Mouse (Mus musculus) lung, adult 2 months (tissue): ENCODE data around the gene Ppp1r9b. TPM values are rescaled to one million over a fixed set of nuclear protein-coding genes. Genes with fewer than 3 reads are reported as not detected.

ENCODE experiments used
- DNase-seq: peaks from one replicate; pipeline ENCODE4 v3.0.0; 2022
- H3K4me1 ChIP-seq: fragments of 200-500 bp; 2 replicates; pipeline ENCODE4 v1.6.1; 2011; ENCODE audit warnings: low read length; ENCODE audit not compliant: control insufficient read depth, insufficient read depth
- H3K4me3 ChIP-seq: fragments of 200-500 bp; replicated peaks from 2 replicates; pipeline ENCODE3; 2011; ENCODE audit warnings: low read depth, mild to moderate bottlenecking, control low read depth, low read length; ENCODE audit errors: extremely low read depth
- CTCF ChIP-seq: fragments of 200-500 bp; IDR thresholded peaks from 2 replicates; pipeline ENCODE4 v1.5.1; 2011; ENCODE audit warnings: mild to moderate bottlenecking, low read length, control low read depth; ENCODE audit not compliant: insufficient read depth
- POLR2A ChIP-seq: fragments of 200-500 bp; IDR thresholded peaks from 2 replicates; pipeline ENCODE4 v1.6.1; 2011; ENCODE audit warnings: low read depth, mild to moderate bottlenecking, control low read depth, low read length, borderline replicate concordance; ENCODE audit errors: extremely low read depth
- WGBS: fragments of 180-500 bp; shearing (Covaris S2); methylation state at CpG from one replicate; pipeline ENCODE4 v1.1.7; 2018; 5-methylcytosine and 5-hydroxymethylcytosine counted together
- polyA plus RNA-seq: library from polyadenylated mRNA; depleted of rRNA; stranded (reverse); fragments of >200 nt; gene quantifications from 2 replicates; pipeline ENCODE4 v1.2.3, GENCODE M21; 2012

Gene Ppp1r9b
- polyA plus RNA-seq, 1 experiment: 67.7 TPM

DNA sequence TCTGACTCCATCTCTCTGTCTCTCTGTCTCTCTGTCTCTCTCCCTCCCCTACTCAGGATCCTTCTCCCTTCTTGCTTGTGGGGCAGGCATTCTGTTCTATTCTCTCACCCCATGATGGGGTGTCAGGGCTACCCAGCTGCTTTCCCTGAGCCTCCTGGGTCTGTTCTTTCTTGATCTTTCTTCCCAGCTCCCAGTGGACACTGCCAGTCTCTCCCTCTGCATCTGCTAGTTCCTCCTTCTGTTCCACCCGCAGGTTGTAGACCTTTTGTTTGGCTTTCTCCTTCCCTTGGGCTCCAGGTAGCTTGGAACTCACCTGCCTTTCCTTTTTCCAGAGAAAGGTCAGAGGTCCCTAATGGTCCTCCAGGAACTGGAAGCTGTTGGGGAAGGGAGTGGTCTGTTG is 20.6 kb downstream of the Ppp1r9b start:
- no peak for DNase-seq
- Histone ChIP-seq H3K4me1 (peaks cover 9% of the 10 kb centered on the region), H3K4me3 (no peak overlapping the region)
- TF ChIP-seq CTCF: no peak
- WGBS: 50% methylated on average over 1 of the region's 1 CpGs

DNA sequence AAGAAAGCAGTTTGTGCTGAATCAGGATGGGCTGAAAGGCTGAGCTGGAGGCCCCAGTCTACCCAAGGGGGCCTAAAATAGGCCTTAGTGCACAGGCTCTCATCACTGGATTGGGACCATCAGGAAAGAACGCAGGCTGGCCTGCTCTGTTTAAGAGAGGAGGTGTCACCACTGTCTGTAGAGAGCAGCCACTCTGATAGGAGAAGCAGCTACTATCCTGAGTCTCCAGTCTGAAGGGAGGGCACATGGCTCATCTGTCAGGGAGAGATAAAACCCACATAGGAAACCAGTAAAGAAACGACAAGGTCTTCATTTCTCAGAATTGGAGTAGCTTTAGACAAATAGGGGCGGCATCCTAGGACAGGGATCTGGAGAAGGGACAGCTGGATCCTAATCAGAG is 21.2 kb downstream of the Ppp1r9b start:
- Histone ChIP-seq H3K4me1 (peaks cover 4% of the 10 kb centered on the region), H3K4me3 (no peak overlapping the region)
- 43% methylated on average over 3 of the region's 3 CpGs for WGBS
- no peak for DNase-seq
- TF ChIP-seq CTCF: no peak
- no peak for TF ChIP-seq POLR2A

DNA sequence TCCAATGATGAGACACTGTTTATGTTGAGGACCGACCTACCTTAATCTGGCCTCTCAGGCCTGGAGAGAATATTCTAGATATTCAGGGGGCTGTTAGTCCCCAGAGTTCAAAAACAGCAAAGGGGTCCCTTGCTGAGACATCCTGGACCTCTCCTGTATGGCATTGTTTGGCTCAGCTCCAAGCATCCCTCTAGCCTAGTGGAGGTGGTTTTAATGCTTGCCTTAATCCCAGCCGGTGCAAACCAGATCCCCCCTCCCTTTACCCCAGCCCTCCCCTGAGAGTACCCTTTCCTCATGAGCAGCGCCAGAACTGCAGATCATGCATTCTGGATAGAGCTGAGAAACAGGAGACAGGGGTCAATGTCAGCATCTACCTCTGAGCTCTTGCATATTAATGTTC is 21.7 kb downstream of the Ppp1r9b start:
- no peak for TF ChIP-seq CTCF
- TF ChIP-seq POLR2A: no peak
- no peak overlapping the region for H3K4me3 ChIP-seq
- 54% methylated on average over 3 of the region's 3 CpGs for WGBS
- no peak for DNase-seq
- H3K4me1 ChIP-seq: peaks cover 4% of the 10 kb centered on the region

DNA sequence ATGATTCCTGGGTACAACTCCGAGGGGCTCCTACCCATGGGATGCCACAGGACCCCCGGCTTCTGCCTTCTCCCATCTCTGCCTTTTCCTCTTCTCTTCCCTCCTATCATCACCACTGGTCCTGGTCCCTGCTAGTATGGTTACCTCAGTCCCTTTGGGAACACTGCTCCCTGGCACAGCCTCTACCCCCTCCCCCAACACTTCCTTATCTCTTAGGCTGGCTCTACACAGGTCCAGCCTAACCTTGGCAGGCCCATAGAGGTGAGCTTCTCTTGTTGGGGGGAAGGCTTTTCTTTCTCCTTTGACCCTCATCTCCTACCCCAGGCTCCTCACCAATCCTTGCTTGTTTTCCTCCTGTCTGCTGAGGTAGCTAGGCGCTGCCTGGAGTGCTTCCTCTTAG is 24.6 kb downstream of the Ppp1r9b start:
- DNase-seq: no peak
- Histone ChIP-seq H3K4me1 (no peaks in the 10 kb centered on the region), H3K4me3 (no peak overlapping the region)
- 71% methylated on average over 3 of the region's 3 CpGs for WGBS
- TF ChIP-seq CTCF (no peak), POLR2A (no peak)

DNA sequence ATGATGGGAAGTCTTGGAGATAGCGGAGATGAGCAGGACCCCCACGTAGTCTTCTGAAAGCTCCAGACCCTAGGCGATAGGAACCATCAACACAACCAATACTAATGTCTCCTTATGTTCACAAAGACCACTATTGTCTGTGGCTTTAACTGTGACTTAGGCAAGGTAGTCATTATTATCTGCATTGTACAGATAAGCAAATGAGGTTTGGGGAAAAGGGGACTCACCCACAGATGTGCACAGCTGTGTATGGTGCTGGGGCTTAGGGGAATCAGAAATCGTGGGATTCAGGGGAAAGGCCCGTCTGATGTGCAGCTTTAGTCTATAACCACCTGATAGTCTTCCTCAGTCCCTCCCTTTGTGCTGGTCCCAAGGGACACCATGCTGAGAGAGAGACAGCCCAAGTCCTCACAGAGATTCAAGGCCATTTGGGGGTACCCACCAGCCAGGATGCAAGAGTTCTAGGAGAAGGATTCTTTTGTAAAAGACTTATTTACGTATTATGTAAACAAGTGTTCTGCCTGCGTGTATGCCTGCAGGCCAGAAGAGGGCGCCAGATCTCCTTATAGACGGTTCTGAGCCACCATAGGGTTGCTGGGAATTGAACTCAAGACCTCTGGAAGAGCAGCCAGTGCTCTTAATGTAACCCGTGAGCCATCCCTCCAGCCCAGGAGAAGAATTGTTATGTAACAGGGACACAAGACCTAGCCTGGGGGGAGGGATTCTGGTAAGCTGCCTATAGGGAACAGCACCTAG is 31.6 kb downstream of the Ppp1r9b start:
- peaks cover 8% of the 10 kb centered on the region for H3K4me1 ChIP-seq
- H3K4me3 ChIP-seq: no peak overlapping the region
- peak; percentile 51; the same call in 1 of the 2 replicates for TF ChIP-seq CTCF
- TF ChIP-seq POLR2A: no peak
- WGBS: 79% methylated on average over 10 of the region's 10 CpGs
- no peak for DNase-seq

DNA sequence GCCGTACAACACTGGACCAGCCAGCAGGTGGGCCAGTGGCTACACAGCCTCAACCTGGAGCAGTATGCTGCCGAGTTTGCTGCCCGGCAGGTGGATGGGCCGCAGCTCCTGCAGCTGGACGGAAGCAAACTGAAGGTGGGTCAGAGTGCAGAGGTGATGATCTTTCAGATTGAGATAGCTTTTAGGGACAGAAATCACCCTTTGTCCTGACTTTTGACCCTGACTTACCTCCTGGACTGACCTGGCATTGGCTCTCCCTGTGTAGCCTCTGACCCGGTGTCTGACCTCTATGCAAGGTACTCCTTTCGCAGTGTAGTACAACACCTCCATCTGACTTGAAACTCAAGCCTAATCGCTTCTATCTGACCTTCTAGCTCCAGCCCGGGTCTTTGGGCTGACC is 32.6 kb downstream of the Ppp1r9b start:
- TF ChIP-seq CTCF: no peak
- no peak for TF ChIP-seq POLR2A
- DNase-seq: no peak
- 93% methylated on average over 9 of the region's 9 CpGs for WGBS
- Histone ChIP-seq H3K4me3 (no peak overlapping the region), H3K4me1 (peaks cover 8% of the 10 kb centered on the region)

DNA sequence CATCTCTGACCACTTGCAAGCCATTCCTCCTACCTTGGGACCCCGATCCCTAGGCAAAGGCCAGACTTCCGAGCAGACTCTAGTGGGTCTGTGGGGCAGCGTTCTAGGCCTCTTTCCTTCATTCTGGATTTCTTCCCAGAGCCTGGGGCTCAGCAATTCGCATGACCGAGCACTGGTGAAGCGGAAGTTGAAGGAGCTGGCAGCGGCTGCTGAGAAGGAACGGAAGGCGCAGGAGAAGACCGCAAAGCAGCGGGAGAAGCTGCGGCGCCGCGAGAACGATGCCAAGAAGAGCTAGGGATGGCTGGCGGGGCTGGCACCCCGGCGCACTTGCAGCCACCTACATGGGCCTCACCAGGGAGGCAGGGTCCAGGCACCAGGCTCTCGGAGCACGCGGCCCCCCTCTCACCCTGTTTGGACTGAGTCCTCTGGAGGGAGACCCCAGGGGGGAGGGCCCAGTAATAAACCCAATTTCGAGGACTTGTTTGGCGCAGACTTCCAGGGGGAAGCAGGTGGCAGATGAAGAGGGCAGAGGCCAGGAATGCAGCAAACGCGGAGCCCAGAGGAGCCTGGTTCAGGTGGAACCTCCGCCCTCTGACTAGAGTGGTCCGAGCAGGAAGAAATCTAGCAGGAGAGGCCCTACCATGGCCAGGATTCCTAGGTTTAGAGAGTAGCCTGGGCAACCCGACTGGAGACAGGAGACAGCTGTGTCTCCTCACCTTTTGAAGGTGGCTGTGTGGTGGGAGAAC is 33.8 kb downstream of the Ppp1r9b start:
- Histone ChIP-seq H3K4me1 (peaks cover 8% of the 10 kb centered on the region), H3K4me3 (no peak overlapping the region)
- no peak for TF ChIP-seq CTCF
- TF ChIP-seq POLR2A: no peak
- no peak for DNase-seq
- WGBS: 59% methylated on average over 29 of the region's 29 CpGs

DNA sequence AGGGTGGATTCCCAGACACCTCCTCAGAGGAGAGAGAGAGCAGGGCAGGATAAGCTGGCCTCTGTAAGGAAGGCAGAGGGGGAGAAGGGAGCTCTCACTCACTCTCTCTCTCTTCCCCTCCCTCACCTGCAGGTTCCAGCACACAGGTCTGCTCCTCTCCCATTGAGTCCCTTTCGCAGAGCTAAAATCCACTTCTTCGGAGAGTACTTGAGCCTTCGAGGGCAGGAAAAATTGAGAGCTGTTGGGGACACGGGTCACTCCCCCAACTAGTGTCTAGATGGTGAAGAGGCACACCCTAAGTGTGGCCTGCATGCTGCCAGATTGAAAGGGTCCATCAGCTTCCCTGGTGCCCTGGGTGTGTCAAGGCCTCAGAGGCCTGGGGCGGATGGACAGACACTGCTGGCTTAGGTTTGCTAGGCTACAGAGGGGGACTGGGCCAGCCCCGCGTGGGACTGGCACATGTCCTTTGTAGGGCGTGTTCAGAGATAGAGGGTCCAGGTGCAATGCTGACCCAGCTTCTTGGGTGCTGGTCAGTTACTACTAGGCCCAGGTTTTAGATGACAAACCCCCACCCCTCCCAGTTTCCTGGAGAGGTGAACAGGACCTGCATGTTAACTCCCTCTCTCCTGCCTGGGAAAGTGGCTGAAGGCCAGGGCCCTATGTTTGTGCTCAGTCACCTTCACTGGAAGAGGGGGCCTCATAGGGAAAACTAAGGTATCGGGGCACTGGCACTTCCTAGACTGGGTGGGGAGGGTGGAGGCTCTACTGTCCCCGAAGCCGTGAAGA is 34.6 kb downstream of the Ppp1r9b start:
- WGBS: 68% methylated on average over 11 of the region's 11 CpGs
- no peak for DNase-seq
- no peak overlapping the region for H3K4me3 ChIP-seq
- no peak for TF ChIP-seq CTCF
- TF ChIP-seq POLR2A: no peak
- peaks cover 8% of the 10 kb centered on the region for H3K4me1 ChIP-seq

DNA sequence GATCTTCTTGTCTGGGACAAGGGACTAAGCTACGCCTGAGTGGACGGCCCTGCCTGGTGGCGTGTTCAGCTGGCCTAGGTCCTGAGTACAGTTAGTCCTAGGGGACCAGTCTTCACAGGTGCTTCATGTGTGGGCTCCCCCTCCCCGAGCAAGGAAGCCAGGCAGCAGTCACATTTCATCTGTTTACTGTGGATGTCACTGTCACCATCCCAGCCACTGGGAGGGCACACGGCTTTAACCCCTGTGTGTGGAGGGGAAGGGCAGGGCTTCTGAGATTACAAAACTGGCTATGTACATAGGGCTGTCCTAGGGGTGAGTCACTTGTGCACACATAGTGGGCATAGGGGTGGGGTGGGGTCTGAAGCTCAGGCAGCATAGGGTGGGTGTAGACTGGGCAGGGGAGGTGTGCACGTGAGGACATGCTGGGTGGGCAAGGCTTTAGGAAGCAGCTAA is 35.3 kb downstream of the Ppp1r9b start:
- Histone ChIP-seq H3K4me1 (peaks cover 8% of the 10 kb centered on the region), H3K4me3 (no peak overlapping the region)
- WGBS: 61% methylated on average over 6 of the region's 6 CpGs
- TF ChIP-seq CTCF: no peak
- no peak for TF ChIP-seq POLR2A
- DNase-seq: no peak

DNA sequence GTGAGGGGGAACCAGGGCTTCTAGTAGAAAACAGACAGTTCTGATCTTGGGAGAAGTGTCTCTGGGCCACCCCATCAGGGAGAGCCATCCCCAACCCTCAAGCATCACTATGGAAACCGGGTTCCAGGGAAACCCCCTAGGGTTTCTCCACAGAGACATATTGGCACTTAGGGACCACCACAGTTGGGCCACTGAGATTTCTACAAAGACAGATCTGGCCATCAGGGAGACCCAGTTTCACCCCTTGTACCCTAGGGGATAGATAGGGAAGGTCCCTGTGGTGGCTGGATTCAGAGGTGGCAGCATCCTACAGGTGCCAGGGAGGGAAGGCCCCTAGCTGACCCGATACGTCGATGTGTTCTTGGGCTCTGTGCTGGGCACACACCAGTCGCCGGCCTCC is 36.0 kb downstream of the Ppp1r9b start:
- WGBS: 82% methylated on average over 6 of the region's 6 CpGs
- H3K4me1 ChIP-seq: peaks cover 8% of the 10 kb centered on the region
- no peak overlapping the region for H3K4me3 ChIP-seq
- no peak for DNase-seq
- TF ChIP-seq POLR2A: no peak
- TF ChIP-seq CTCF: no peak
